Mouse (Mus musculus) mouse embryonic stem cell (cell line): Measurements from ENCODE around the gene Ccdc102a.

ENCODE experiments used
- in situ Hi-C, 2 experiments: fragments of 300-500 bp; cut with MboI; formaldehyde crosslinking; loops; 1 replicate in 1 of 2; 3 replicates in 1 of 2; pipeline ENCODE4 v1.14.3; 2019 to 2020; ENCODE audit warnings: low sequenced_read_pairs in 2 of 2, low pct_unique_long_range_greater_than_20kb in 1 of 2, mixed read lengths in 1 of 2; ENCODE audit not compliant: unreplicated experiment in 1 of 2

Gene Ccdc102a

DNA sequence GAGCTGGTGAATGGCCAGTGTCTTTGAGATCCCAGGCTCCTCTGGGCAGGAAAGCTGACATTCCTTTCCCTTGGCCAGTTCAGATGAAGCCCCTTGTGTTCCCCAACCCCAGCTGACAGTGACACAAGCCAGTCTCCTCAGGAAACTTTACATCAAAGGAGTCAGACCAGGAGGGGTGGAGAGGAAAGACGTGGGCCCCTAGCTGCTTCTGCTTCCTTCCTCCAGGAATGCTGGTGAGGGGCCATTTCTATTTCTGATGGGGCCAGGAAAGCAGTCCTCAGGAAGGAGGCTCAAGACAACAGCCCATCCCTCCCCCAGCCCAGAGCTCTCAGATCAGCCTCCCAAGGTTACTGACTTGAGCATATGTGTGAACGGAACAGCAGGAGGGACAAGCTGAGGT lies 25.0 kb downstream of the Ccdc102a start:
- in situ Hi-C loops = no loop called here

GRCm38 (mm10) chr8:94888383-94889036 lies 29.4 kb downstream of the Ccdc102a start:
- in situ Hi-C loops = no loop called here

DNA sequence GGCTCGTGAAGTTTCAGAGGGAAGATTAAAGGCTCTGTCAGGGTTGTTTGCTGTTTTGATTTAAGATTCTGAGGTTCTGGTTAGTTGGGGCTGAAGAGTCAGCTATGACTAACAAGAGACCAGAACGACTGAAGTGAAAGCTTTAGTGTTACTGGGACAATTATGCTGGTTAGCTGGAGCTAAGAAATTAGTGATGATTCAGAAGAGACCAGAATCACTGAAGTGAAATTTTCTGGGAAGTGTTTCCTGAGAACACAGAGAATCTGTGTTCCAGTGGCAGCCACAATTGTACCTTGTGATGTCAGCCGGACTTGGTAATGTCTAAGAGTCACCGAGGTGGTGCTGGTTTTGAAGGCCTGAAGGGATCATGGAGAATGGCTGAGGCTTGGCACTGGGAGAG lies 37.2 kb downstream of the Ccdc102a start:
- in situ Hi-C loops = no loop called here

GRCm38 (mm10) chr8:94876820-94877219 lies 41.1 kb downstream of the Ccdc102a start:
- in situ Hi-C loops = no loop called here

- in situ Hi-C loops = no loop called here
Measured at GRCm38 (mm10) chr8:94876197-94876730, 41.6 kb downstream of the Ccdc102a start, which contains the start of gene Dok4. Gene Dok4, minus strand, starts transcription at chr8:94876330.

DNA sequence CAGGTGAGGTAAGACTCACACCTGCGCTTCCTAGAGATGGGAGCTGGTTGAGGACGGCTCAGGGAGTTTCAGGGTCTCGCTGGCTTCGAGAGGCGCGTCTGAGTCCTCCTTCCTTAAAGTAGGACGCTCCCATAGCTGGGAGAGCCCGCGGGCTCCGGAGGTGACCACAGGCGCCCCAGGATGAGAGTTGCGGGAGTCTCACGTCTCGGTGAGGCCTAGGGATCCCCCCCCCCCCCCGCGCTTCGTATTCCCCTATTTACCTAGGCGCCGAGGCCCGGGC lies 42.1 kb downstream of the Ccdc102a start:
- in situ Hi-C loops = no loop called here

DNA sequence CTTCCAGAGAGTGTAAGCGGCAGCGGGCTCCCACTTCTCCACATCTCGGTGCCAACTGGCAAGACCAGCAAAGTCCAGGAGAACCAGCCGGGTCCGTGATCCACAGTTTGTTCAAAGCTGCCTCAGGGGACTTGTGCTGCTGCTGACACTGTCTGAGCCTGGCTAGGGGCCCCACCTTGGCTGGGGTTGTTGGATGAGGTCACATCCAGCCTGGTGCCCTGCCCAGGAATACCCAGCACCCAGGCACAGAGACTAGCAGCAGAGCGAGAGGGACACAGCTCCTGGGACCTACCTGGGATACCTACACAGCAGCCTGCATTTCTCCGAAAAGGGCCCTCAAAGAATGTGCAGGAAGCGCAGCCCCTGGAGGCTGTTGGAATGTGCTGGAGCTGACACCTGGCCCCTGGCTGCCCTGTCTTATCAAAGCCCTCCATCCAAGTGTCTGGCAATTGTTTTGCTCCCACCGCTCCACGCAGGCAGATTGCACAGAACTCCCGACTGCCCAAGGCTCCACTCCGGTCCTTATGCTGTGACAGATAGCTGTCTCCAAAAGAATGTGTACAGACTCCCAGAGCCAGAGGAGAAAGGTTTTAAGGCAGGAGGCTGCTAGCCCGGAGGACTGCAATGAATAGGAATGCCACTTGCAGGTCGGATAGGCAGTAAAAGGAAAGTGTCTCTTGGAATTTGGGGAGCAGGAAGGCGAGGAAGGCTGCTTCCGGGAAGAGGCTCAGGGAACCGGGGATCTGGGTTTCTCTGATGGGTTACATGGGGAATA lies 42.6 kb downstream of the Ccdc102a start:
- in situ Hi-C loops = no loop called here

DNA sequence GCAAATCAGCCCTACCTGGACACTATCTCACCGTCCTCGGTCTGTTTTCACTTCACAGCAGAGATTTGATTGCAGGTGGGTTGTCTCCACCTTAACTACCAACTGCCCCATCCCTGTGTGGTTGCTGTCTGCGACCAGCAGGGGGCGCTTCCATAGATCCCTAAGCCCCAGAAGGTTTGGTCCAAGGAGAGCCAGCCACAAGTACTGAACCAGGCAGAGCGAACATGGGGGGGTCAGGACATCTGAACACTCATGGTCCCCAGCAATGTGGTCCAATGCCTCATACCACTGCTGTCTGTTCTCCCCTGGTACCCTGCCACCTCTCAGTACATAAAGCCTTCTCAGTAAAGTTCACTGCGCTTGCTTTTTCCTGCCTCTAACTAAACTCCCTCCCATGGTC lies 43.5 kb downstream of the Ccdc102a start:
- in situ Hi-C loops = loop anchor here (5.0 kb wide), 1 partner anchor 33 kb away; no protein-coding TSS in a partner anchor

DNA sequence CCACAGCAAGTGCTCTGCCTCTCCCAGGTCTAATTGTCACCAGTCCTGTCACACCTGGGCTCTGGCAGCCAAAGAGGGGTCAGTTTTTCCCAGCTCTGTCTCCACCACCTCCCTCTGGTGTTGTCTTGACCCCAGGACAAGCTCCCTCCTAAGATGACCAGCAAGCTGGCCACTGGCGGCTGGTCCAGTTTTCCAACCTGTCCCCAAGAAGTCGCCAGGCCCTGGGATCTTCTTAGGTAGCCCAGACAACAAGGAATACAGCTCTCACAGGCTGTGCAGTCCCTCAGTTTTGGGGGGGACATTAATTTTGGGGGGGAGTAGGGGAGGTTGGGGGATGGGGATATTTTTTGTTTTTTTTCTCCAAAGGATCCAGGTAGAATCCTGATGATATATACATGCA lies 45.3 kb downstream of the Ccdc102a start:
- in situ Hi-C loops = loop anchor here (5.0 kb wide), 1 partner anchor 35 kb away; no protein-coding TSS in a partner anchor

- in situ Hi-C loops = loop anchor here (5.0 kb wide), 1 partner anchor 35 kb away; no protein-coding TSS in a partner anchor
Measured at GRCm38 (mm10) chr8:94872156-94872555, 45.7 kb downstream of the Ccdc102a start.

GRCm38 (mm10) chr8:94871108-94871894 lies 46.6 kb downstream of the Ccdc102a start:
- in situ Hi-C loops = loop anchor here (5.0 kb wide), 1 partner anchor 36 kb away; no protein-coding TSS in a partner anchor

DNA sequence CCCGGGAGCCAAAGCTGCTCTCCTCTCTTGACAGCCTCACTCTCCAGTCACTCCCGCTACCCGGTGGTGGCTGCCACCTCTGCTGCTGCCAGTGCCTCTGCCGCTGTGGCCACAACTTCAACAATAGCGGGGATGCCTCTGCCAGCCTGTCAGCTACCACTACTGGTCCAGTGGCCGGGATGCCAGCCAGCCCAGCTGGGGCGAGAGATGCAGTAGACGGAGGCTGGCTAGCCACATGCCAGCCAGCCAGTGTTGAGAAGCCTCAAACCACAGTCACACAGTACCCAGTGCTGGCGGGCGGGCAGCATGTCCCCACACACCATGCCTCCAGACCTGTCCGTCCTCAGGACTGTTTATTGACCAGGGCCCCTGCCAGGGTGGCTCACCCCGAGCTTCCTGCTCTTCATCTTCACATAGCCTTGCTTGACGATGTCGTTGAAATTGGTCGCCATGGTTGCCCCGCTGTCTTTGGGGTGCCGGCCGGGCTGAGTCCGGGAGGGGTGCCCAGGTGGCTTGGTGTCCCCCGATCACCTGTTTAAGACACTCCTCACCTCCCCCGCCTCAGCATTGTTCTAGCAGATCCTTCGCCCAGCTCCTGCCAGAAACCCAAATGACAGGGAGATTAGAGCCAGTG lies 47.3 kb downstream of the Ccdc102a start:
- in situ Hi-C loops = loop anchor here (5.0 kb wide), 1 partner anchor 37 kb away; no protein-coding TSS in a partner anchor

GRCm38 (mm10) chr8:94870003-94870402 lies 47.9 kb downstream of the Ccdc102a start:
- in situ Hi-C loops = loop anchor here (5.0 kb wide), 1 partner anchor 37 kb away; no protein-coding TSS in a partner anchor

DNA sequence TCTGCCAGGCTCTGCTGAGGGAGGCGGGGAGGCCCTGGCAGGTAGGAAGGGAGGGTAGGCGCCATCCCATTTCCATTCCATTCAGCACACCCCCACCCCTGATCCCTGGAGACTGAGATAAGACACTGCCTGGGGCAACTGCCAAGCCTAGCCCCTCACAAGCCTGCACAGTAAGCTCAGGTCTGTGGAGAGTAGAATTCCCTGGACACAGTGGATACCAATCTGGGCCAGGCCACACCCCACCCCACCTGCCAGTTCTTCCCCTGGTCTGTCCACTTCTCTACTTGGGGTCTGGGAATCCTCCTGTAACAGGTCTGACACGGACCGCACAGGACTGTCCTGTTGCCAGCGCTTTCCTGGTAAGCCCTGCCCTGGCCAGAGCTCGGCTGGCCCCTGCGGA lies 48.8 kb downstream of the Ccdc102a start:
- in situ Hi-C loops = no loop called here

- in situ Hi-C loops = no loop called here
Measured at GRCm38 (mm10) chr8:94866921-94867320, 51.0 kb downstream of the Ccdc102a start.

- in situ Hi-C loops = no loop called here
Measured at GRCm38 (mm10) chr8:94865292-94865691, 52.6 kb downstream of the Ccdc102a start.

DNA sequence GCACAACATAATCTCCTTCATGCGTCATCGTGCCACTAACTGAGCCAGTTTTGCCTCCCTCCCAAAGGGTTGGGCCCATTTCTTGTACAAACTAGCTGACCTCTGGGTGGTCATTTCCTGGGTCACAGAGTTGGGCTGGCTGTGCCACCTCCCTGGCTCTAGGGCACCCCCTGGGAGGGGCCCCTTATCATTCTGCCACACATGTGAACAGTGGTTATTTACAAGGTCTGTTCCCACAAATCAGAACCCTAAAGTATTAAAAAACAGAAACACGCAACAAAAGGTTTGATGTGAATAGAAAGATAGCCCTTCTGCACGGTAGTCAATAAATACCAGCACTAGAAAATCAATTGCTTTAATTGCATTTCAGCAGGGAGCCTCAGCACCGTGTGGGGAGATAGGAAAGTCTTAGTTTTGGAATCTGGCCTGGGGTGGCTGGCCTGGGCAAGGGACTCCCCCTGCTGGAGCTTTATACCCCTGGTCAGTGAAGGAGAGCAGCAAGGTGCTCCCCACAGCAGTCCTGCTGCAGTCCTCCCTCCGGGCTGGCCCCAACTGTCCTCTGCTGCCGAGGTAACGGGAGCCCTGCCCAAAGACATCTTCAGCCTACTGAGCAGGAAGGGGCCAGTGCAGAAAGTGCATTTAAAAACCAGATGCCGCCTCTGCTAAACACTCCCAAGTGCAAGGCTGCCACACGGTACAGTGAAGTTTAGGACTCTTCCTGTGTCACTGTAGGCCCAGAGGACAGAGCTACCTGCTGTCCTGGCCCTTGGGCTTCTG lies 53.8 kb downstream of the Ccdc102a start:
- in situ Hi-C loops = no loop called here
